Mouse (Mus musculus): ENCODE measurements around the gene Il20. TPM values are rescaled to one million over a fixed set of nuclear protein-coding genes. Genes with fewer than 3 reads are reported as not detected.

Gene Il20
- polyA plus RNA-seq, 1 experiment = not detected

GRCm38 (mm10) chr1:130872912-130873311 is 38.3 kb downstream of the Il20 start:
- TF ChIP-seq POLR2A (IDR thresholded peaks at IDR 0.05; ENCODE audit: low read depth, low read length) = no peak
- TF ChIP-seq CTCF (IDR thresholded peaks at IDR 0.05; ENCODE audit: borderline replicate concordance, insufficient read depth, low read length) = no peak
- Histone ChIP-seq H3K27ac (ENCODE audit: insufficient read depth, low read length) (no peak overlapping the region), H3K4me3 (ENCODE audit: insufficient read depth, low read length) (no peak overlapping the region), H3K4me1 (ENCODE audit: control insufficient read depth, insufficient read depth, low read length) (no peaks in the 10 kb centered on the region)

DNA sequence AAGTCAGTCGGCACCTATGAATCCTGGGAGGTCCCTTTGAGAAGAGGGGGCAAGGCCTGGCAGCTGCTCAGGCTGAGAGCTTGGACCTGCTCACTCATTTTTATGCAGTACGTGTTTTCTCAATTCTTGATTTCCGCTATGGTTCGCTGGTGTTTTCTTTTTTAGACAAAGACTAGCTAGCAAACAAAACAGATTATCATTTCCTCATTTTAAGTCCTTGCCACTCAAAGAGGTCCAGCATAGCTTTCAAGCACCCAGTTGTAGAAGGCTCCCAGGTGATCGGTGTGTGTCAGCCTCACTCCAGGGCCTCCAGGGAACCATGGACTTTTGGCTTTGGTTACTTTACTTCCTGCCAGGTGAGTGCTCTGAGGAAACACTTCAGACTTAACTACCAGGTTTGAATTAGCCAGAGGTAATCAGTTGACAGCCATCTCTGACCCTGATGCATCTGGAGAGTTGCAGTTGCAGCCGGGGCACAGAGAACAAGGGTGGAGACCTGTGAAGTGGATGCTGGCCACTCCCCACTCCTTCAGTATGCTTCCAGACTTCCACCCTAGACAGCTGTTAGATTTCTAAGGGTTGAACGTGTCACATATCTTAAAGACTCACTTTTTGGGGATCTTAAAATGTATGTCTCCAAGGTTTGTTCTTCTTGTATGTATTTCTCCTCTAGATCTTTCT is 45.6 kb downstream of the Il20 start, which contains the start of gene Fcmr:
TSS of gene Fcmr (plus strand) at position 129 of the 681 bp plus-strand sequence.
- no peak within 1 kb of the TSS for H3K4me3 ChIP-seq (ENCODE audit: insufficient read depth, low read length)
- no peaks in the 10 kb centered on the region for H3K4me1 ChIP-seq (ENCODE audit: control insufficient read depth, insufficient read depth, low read length)
- TF ChIP-seq CTCF (IDR thresholded peaks at IDR 0.05; ENCODE audit: borderline replicate concordance, insufficient read depth, low read length) (no peak), POLR2A (IDR thresholded peaks at IDR 0.05; ENCODE audit: low read depth, low read length) (no peak)
- H3K27ac ChIP-seq (ENCODE audit: insufficient read depth, low read length) = no peak within 1 kb of the TSS

- no peak for TF ChIP-seq POLR2A (IDR thresholded peaks at IDR 0.05; ENCODE audit: low read depth, low read length)
- no peak for TF ChIP-seq CTCF (IDR thresholded peaks at IDR 0.05; ENCODE audit: borderline replicate concordance, insufficient read depth, low read length)
- Histone ChIP-seq H3K27ac (ENCODE audit: insufficient read depth, low read length) (no peak overlapping the region), H3K4me3 (ENCODE audit: insufficient read depth, low read length) (no peak overlapping the region), H3K4me1 (ENCODE audit: control insufficient read depth, insufficient read depth, low read length) (no peaks in the 10 kb centered on the region)
These were observed 46.5 kb downstream of the Il20 start for GRCm38 (mm10) chr1:130864741-130865140.

- no peak overlapping the region for H3K4me3 ChIP-seq (ENCODE audit: insufficient read depth, low read length)
- no peak for TF ChIP-seq CTCF (IDR thresholded peaks at IDR 0.05; ENCODE audit: borderline replicate concordance, insufficient read depth, low read length)
- TF ChIP-seq POLR2A (IDR thresholded peaks at IDR 0.05; ENCODE audit: low read depth, low read length) = no peak
- H3K27ac ChIP-seq (ENCODE audit: insufficient read depth, low read length) = no peak overlapping the region
- H3K4me1 ChIP-seq (ENCODE audit: control insufficient read depth, insufficient read depth, low read length) = no peaks in the 10 kb centered on the region
These were observed 47.0 kb downstream of the Il20 start for GRCm38 (mm10) chr1:130864238-130864637.

DNA sequence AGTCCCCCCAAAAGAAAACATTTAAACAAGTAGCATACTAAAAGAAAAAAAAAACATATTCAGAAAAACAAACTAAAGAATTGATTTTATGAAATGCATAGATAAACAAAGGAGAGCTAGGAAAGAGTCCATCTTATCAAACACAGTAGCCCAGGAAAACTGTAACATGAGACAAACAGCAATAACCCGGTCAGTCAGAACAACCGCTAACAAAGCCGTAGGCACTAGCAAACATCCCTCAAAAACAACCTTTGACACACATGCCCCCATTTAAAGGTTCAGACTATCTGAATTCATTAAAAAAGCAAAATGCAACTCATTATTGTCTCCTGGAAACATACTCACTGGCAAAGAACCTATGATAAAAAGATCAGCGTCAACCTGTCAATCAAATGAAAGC is 53.8 kb downstream of the Il20 start:
- no peak overlapping the region for H3K27ac ChIP-seq (ENCODE audit: insufficient read depth, low read length)
- H3K4me3 ChIP-seq (ENCODE audit: insufficient read depth, low read length) = no peak overlapping the region
- no peaks in the 10 kb centered on the region for H3K4me1 ChIP-seq (ENCODE audit: control insufficient read depth, insufficient read depth, low read length)
- no peak for TF ChIP-seq POLR2A (IDR thresholded peaks at IDR 0.05; ENCODE audit: low read depth, low read length)
- no peak for TF ChIP-seq CTCF (IDR thresholded peaks at IDR 0.05; ENCODE audit: borderline replicate concordance, insufficient read depth, low read length)

Other genes starting within 250 kb of the Il20 start
- gene C4bp, start 249.8 kb downstream of the Il20 start, polyA plus RNA-seq (2011; ENCODE audit: insufficient read length, low read depth, missing spikeins) = 0.73 TPM in 1 of 2 replicates, not detected in the other
- not detected in 2 replicates for gene Gm29427, start 195.7 kb downstream of the Il20 start, polyA plus RNA-seq (2011; ENCODE audit: insufficient read length, low read depth, missing spikeins)
- gene Yod1, start 194.1 kb downstream of the Il20 start, polyA plus RNA-seq (2011; ENCODE audit: insufficient read length, low read depth, missing spikeins) = 4.9 and 6.5 TPM in 2 replicates
- gene Pfkfb2, start 182.2 kb downstream of the Il20 start, polyA plus RNA-seq (2011; ENCODE audit: insufficient read length, low read depth, missing spikeins) = 12.7 and 16.1 TPM in 2 replicates
- gene AA986860, start 179.5 kb downstream of the Il20 start, polyA plus RNA-seq (2011; ENCODE audit: insufficient read length, low read depth, missing spikeins) = 0.75 and 1.8 TPM in 2 replicates
- not detected in 2 replicates for gene Fcamr, start 110.5 kb downstream of the Il20 start, polyA plus RNA-seq (2011; ENCODE audit: insufficient read length, low read depth, missing spikeins)
- not detected in 2 replicates for gene Pigr, start 84.8 kb downstream of the Il20 start, polyA plus RNA-seq (2011; ENCODE audit: insufficient read length, low read depth, missing spikeins)
- not detected in 2 replicates for gene Fcmr, start 45.8 kb downstream of the Il20 start, polyA plus RNA-seq (2011; ENCODE audit: insufficient read length, low read depth, missing spikeins)
- not detected in 2 replicates for gene Il24, start 24.0 kb downstream of the Il20 start, polyA plus RNA-seq (2011; ENCODE audit: insufficient read length, low read depth, missing spikeins)
- not detected in 2 replicates for gene Il19, start 28.7 kb upstream of the Il20 start, polyA plus RNA-seq (2011; ENCODE audit: insufficient read length, low read depth, missing spikeins)
- not detected in 2 replicates for gene Il10, start 108.4 kb upstream of the Il20 start, polyA plus RNA-seq (2011; ENCODE audit: insufficient read length, low read depth, missing spikeins)
- 111 and 124 TPM in 2 replicates for gene Mapkapk2, start 186.4 kb upstream of the Il20 start, polyA plus RNA-seq (2011; ENCODE audit: insufficient read length, low read depth, missing spikeins)
- gene Dyrk3, start 226.9 kb upstream of the Il20 start, polyA plus RNA-seq (2011; ENCODE audit: insufficient read length, low read depth, missing spikeins) = 4.5 TPM in 2 replicates
- 46.7 and 46.9 TPM in 2 replicates for gene Eif2d, start 241.7 kb upstream of the Il20 start, polyA plus RNA-seq (2011; ENCODE audit: insufficient read length, low read depth, missing spikeins)